Mouse (Mus musculus): ENCODE data around the gene Kank2. TPM values are rescaled to one million over a fixed set of nuclear protein-coding genes. Genes with fewer than 3 reads are reported as not detected.
A peak's percentile ranks its signal among the peaks of the same experiment; 100 is the strongest.

Gene Kank2
- polyA plus RNA-seq (2014; fragmentation: Nextera tagmentation; extraction: Ambion mirVana), result 9.4 and 14.3 TPM in 2 replicates

DNA sequence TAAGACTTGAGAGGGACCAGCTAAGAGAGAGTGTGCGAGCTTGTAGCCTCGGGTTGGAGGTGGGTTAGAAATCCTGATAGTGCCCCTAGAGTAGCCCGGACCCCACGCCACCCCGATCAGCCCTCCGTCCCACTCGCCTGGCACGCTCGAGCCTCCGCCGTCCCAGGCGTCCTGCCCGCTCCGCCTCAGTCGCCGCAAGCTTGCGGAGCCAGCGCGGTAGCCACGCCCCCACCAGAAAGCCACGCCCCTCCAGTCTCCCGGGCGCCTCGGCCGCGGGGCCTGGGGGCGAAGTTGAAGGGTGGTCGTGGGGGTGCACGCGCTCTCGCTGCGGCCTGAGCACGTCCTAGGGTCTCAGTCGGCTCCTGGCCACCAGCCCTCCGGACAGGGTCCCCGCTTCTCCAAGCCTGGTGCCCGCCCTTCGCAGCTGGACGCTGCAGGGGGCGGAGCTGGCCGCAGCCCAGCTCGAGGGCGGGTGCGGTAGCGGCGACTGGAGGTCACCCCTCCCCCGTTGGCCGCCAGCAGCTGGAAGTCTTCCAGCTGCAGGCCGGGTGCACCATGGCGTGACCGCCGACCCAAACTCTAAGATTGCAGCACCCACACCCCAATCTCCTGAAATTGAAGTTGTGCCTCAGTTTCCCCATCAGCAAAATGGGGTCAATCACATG is at the start of gene Kank2:
Kank2 (minus strand) TSS at position 400 of the 665 bp plus-strand sequence.
- Histone ChIP-seq H3K27ac (ENCODE audit: low read depth, low read length) (peak within 1 kb of the TSS; percentile 96), H3K36me3 (ENCODE audit: control insufficient read depth, insufficient read depth, low read length) (peaks cover 33% of the 10 kb centered on the region), H3K4me2 (replicated peaks; ENCODE audit: low read depth, low read length) (peak within 1 kb of the TSS; percentile 63), H3K27me3 (ENCODE audit: control insufficient read depth, insufficient read depth, low read length) (no peaks in the 10 kb centered on the region), H3K4me1 (ENCODE audit: control insufficient read depth, insufficient read depth, low read length) (peaks cover 20% of the 10 kb centered on the region), H3K9me3 (ENCODE audit: control insufficient read depth, low read length) (no peaks in the 10 kb centered on the region), H3K4me3 (ENCODE audit: low read length) (peak within 1 kb of the TSS; percentile 88), H3K9ac (ENCODE audit: low read depth, low read length) (peak within 1 kb of the TSS; percentile 89)
- ATAC-seq (ENCODE audit: low FRiP score, low TSS enrichment), result peak; percentile 85
- under 1% methylated on average over 52 of the region's 52 CpGs for WGBS

GRCm38 (mm10) chr9:21847926-21848325 is 49.4 kb upstream of the Kank2 start:
- H3K4me2 ChIP-seq (replicated peaks; ENCODE audit: low read depth, low read length), result no peak overlapping the region
- peaks cover 45% of the 10 kb centered on the region for H3K4me1 ChIP-seq (ENCODE audit: control insufficient read depth, insufficient read depth, low read length)
- no peaks in the 10 kb centered on the region for H3K9me3 ChIP-seq (ENCODE audit: control insufficient read depth, low read length)
- H3K27me3 ChIP-seq (ENCODE audit: control insufficient read depth, insufficient read depth, low read length), result no peaks in the 10 kb centered on the region
- 31% methylated on average over 10 of the region's 10 CpGs for WGBS
- no peak overlapping the region for H3K4me3 ChIP-seq (ENCODE audit: low read length)
- H3K36me3 ChIP-seq (ENCODE audit: control insufficient read depth, insufficient read depth, low read length), result peaks cover 34% of the 10 kb centered on the region
- peak overlapping the region; percentile 7; the same call in 1 of the 2 replicates for H3K9ac ChIP-seq (ENCODE audit: low read depth, low read length)
- no peak for ATAC-seq (ENCODE audit: low FRiP score, low TSS enrichment)
- peak overlapping the region; percentile 91 for H3K27ac ChIP-seq (ENCODE audit: low read depth, low read length)

GRCm38 (mm10) chr9:21847425-21847824 is 48.9 kb upstream of the Kank2 start:
- peaks cover 39% of the 10 kb centered on the region for H3K36me3 ChIP-seq (ENCODE audit: control insufficient read depth, insufficient read depth, low read length)
- 5% methylated on average over 3 of the region's 3 CpGs for WGBS
- peak overlapping the region; percentile 49 for H3K4me2 ChIP-seq (replicated peaks; ENCODE audit: low read depth, low read length)
- peak overlapping the region; percentile 91 for H3K27ac ChIP-seq (ENCODE audit: low read depth, low read length)
- no peaks in the 10 kb centered on the region for H3K27me3 ChIP-seq (ENCODE audit: control insufficient read depth, insufficient read depth, low read length)
- ATAC-seq (ENCODE audit: low FRiP score, low TSS enrichment), result no peak
- no peaks in the 10 kb centered on the region for H3K9me3 ChIP-seq (ENCODE audit: control insufficient read depth, low read length)
- H3K4me1 ChIP-seq (ENCODE audit: control insufficient read depth, insufficient read depth, low read length), result peaks cover 45% of the 10 kb centered on the region
- 0 out of 2 replicates have a peak overlapping the region, but pooled peaks have one; percentile 57 for H3K9ac ChIP-seq (ENCODE audit: low read depth, low read length)
- peak overlapping the region; percentile 28 for H3K4me3 ChIP-seq (ENCODE audit: low read length)

GRCm38 (mm10) chr9:21846755-21847341 is 48.3 kb upstream of the Kank2 start:
- H3K36me3 ChIP-seq (ENCODE audit: control insufficient read depth, insufficient read depth, low read length), result peaks cover 41% of the 10 kb centered on the region
- H3K4me2 ChIP-seq (replicated peaks; ENCODE audit: low read depth, low read length), result peak overlapping the region; percentile 49
- H3K27ac ChIP-seq (ENCODE audit: low read depth, low read length), result peak overlapping the region; percentile 91
- peaks cover 45% of the 10 kb centered on the region for H3K4me1 ChIP-seq (ENCODE audit: control insufficient read depth, insufficient read depth, low read length)
- 6% methylated on average over 11 of the region's 11 CpGs for WGBS
- H3K9ac ChIP-seq (ENCODE audit: low read depth, low read length), result peak overlapping the region; percentile 57; the same call in 1 of the 2 replicates
- peak overlapping the region; percentile 28 for H3K4me3 ChIP-seq (ENCODE audit: low read length)
- no peaks in the 10 kb centered on the region for H3K27me3 ChIP-seq (ENCODE audit: control insufficient read depth, insufficient read depth, low read length)
- no peaks in the 10 kb centered on the region for H3K9me3 ChIP-seq (ENCODE audit: control insufficient read depth, low read length)
- ATAC-seq (ENCODE audit: low FRiP score, low TSS enrichment), result peak; percentile 55

DNA sequence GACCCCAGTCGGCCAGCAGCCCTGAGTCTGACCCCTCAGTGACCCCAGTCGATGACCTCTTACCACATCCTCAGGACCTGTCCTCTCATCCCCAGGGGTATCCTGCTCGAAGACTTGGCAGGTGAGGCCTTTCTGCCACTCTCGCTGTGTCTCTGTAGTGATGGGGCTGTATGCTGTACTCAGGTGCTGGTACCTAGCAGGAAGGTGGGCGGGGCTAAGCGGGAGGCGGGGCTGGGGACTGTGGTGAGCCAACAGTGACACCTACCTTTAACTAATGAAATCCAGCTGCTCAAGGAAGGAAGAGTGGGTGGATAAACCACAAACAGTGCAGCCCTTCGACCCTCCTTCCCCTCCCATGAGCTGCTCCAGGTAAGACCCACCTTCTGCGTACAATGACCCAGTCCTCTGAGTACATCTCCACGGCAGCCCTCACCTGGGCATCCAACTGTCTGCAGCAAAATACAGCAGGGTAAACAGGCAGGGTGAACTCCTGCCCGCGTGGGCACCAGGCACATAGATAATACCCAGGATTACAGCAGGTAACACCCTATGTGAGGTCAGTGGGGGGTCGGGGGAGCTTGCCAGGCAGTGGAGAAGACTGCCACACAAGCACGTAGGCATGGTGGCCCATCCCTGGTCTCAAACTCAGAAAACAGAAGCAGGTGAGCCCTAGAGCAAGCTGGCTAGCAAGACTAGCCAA is 47.0 kb upstream of the Kank2 start:
- no peaks in the 10 kb centered on the region for H3K27me3 ChIP-seq (ENCODE audit: control insufficient read depth, insufficient read depth, low read length)
- no peak for ATAC-seq (ENCODE audit: low FRiP score, low TSS enrichment)
- H3K4me1 ChIP-seq (ENCODE audit: control insufficient read depth, insufficient read depth, low read length), result peaks cover 36% of the 10 kb centered on the region
- H3K9me3 ChIP-seq (ENCODE audit: control insufficient read depth, low read length), result no peaks in the 10 kb centered on the region
- WGBS, result 45% methylated on average over 14 of the region's 14 CpGs
- no peak overlapping the region for H3K4me3 ChIP-seq (ENCODE audit: low read length)
- no peak overlapping the region for H3K9ac ChIP-seq (ENCODE audit: low read depth, low read length)
- peaks cover 48% of the 10 kb centered on the region for H3K36me3 ChIP-seq (ENCODE audit: control insufficient read depth, insufficient read depth, low read length)
- H3K4me2 ChIP-seq (replicated peaks; ENCODE audit: low read depth, low read length), result no peak overlapping the region
- H3K27ac ChIP-seq (ENCODE audit: low read depth, low read length), result no peak overlapping the region; the same call in 1 of the 2 replicates

- Histone ChIP-seq H3K9me3 (ENCODE audit: control insufficient read depth, low read length) (no peaks in the 10 kb centered on the region), H3K27me3 (ENCODE audit: control insufficient read depth, insufficient read depth, low read length) (no peaks in the 10 kb centered on the region), H3K4me3 (ENCODE audit: low read length) (no peak overlapping the region), H3K36me3 (ENCODE audit: control insufficient read depth, insufficient read depth, low read length) (peaks cover 60% of the 10 kb centered on the region), H3K4me2 (replicated peaks; ENCODE audit: low read depth, low read length) (no peak overlapping the region), H3K9ac (ENCODE audit: low read depth, low read length) (no peak overlapping the region), H3K4me1 (ENCODE audit: control insufficient read depth, insufficient read depth, low read length) (peaks cover 24% of the 10 kb centered on the region), H3K27ac (ENCODE audit: low read depth, low read length) (no peak overlapping the region)
- ATAC-seq (ENCODE audit: low FRiP score, low TSS enrichment), result no peak
- WGBS, result 85% methylated on average over 6 of the region's 6 CpGs
Measured at GRCm38 (mm10) chr9:21843086-21843485, 44.5 kb upstream of the Kank2 start.

GRCm38 (mm10) chr9:21842391-21842790 is 43.8 kb upstream of the Kank2 start:
- Histone ChIP-seq H3K4me1 (ENCODE audit: control insufficient read depth, insufficient read depth, low read length) (peaks cover 17% of the 10 kb centered on the region), H3K27ac (ENCODE audit: low read depth, low read length) (0 out of 2 replicates have a peak overlapping the region, but pooled peaks have one; percentile 1), H3K9ac (ENCODE audit: low read depth, low read length) (no peak overlapping the region), H3K4me3 (ENCODE audit: low read length) (no peak overlapping the region), H3K9me3 (ENCODE audit: control insufficient read depth, low read length) (no peaks in the 10 kb centered on the region), H3K27me3 (ENCODE audit: control insufficient read depth, insufficient read depth, low read length) (no peaks in the 10 kb centered on the region), H3K4me2 (replicated peaks; ENCODE audit: low read depth, low read length) (no peak overlapping the region), H3K36me3 (ENCODE audit: control insufficient read depth, insufficient read depth, low read length) (peaks cover 66% of the 10 kb centered on the region)
- no peak for ATAC-seq (ENCODE audit: low FRiP score, low TSS enrichment)
- 53% methylated on average over 5 of the region's 5 CpGs for WGBS

DNA sequence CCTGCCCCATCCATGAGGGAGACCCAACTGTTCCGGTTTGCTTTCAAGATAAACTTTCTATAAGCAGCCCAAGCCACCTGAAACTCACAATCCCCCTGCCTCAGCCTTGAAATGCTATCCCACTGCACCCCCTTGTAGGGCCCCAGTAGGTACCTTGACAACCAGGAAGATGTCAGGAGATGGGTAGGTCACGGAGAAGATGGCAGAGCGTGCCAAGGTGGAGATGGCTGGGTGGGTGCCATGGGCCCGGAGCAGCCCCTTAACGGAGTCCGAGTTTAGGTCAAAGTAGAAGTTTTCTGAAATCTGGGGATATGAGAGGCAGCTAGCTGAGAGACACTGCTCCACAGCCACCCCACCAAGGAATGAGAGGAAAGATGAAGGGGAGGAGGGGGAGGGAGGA is 42.8 kb upstream of the Kank2 start:
- no peak for ATAC-seq (ENCODE audit: low FRiP score, low TSS enrichment)
- H3K4me3 ChIP-seq (ENCODE audit: low read length), result no peak overlapping the region

More for the DNA sequence above, 42.8 kb upstream of the Kank2 start:
- Histone ChIP-seq H3K4me2 (replicated peaks; ENCODE audit: low read depth, low read length) (no peak overlapping the region), H3K27ac (ENCODE audit: low read depth, low read length) (no peak overlapping the region), H3K27me3 (ENCODE audit: control insufficient read depth, insufficient read depth, low read length) (no peaks in the 10 kb centered on the region), H3K36me3 (ENCODE audit: control insufficient read depth, insufficient read depth, low read length) (peaks cover 71% of the 10 kb centered on the region), H3K4me1 (ENCODE audit: control insufficient read depth, insufficient read depth, low read length) (peaks cover 7% of the 10 kb centered on the region), H3K9me3 (ENCODE audit: control insufficient read depth, low read length) (no peaks in the 10 kb centered on the region), H3K9ac (ENCODE audit: low read depth, low read length) (no peak overlapping the region)
- 91% methylated on average over 6 of the region's 6 CpGs for WGBS
